Mouse (Mus musculus): ENCODE results near the gene Slc38a6. TPM values are rescaled to one million over a fixed set of nuclear protein-coding genes. Genes with fewer than 3 reads are reported as not detected.

Slc38a6 gene
- total RNA-seq, 4 experiments from 2014 or later, result 15.8 to 17.1 (median 16.6) TPM

- no peak for DNase-seq (ENCODE audit: low spot score in 2 of 2)
Observed at GRCm38 (mm10) chr12:73384747-73385146, 98.2 kb downstream of the Slc38a6 start.

DNA sequence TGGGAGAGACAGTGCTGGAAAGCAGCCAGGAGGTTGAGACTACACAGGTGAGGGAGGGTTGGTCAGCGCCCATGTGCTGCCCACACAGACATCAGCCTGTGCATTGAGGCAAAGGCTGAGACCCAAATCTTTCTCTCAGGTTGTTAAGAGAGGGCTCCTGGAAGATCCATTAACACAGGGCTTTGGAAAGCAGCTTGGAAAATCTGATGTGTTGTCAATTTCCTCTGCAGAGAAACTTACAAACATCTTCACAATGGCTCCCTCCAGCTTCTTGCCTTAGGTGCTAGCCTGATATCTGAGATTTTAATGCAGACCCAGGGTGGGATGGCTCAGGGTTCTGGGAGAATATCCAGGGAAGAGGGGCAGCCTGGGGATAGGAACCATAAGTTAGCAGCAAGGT lies 105.9 kb downstream of the Slc38a6 start:
- DNase-seq (ENCODE audit: low spot score in 2 of 2), result no peak

DNA sequence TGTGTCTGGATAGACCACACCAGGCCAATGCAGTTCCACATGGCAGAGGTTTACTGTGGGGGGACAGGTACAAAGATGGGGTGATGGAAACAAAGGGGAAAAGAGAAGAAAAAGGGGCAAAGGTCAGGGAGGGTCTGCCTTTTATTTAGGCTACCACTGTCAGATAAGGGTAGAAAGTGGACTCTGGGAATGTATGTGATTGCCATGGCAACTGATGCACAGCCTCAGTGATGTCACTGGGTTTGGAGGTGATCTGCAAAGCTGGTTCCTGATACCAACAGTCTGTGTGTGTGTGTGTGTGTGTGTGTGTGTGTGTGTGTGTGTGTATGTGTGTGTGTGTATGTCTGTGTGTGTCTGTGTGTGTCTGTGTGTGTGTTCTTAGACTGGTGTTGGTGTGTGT lies 106.4 kb downstream of the Slc38a6 start:
- DNase-seq (ENCODE audit: low spot score in 2 of 2), result no peak

- DNase-seq (ENCODE audit: low spot score in 2 of 2), result no peak
Observed at GRCm38 (mm10) chr12:73393881-73394291, 107.3 kb downstream of the Slc38a6 start.

- DNase-seq (ENCODE audit: low spot score in 2 of 2), result no peak
Observed at GRCm38 (mm10) chr12:73394571-73394970, 108.0 kb downstream of the Slc38a6 start.

- DNase-seq (ENCODE audit: low spot score in 2 of 2), result no peak
Observed at GRCm38 (mm10) chr12:73399426-73399825, 112.8 kb downstream of the Slc38a6 start.

GRCm38 (mm10) chr12:73400481-73401025 lies 114.0 kb downstream of the Slc38a6 start:
- no peak for DNase-seq (ENCODE audit: low spot score in 2 of 2)

GRCm38 (mm10) chr12:73401520-73402130 lies 115.0 kb downstream of the Slc38a6 start:
- DNase-seq (ENCODE audit: low spot score in 2 of 2), result no peak

DNA sequence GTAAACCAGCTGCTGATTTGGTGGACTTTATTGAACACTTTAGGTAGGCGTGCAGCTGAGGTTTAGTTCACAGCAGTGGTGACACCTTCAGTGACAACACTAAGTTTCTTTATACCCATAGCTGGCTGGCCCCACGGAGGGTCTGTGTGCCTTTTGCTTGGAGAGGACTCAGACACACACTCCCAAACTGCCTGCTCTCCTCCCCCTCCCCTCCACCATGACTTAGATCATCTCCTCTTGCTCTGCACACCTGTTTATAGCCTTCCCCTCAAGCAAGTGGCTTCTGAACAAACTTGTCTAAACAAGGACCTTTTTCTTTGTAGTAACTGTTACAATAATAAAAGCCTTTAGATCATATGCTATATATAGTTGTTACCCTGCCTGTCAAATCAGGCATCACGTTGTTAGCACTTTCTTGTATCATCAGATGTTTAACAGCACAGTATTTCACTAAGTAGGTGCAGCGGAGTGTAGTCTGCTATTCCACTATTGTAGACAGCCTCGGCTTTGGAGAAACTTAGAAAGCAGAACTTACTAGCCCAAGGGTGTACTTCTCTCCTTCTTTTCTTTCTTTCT lies 115.6 kb downstream of the Slc38a6 start:
- DNase-seq (ENCODE audit: low spot score in 2 of 2), result no peak

DNA sequence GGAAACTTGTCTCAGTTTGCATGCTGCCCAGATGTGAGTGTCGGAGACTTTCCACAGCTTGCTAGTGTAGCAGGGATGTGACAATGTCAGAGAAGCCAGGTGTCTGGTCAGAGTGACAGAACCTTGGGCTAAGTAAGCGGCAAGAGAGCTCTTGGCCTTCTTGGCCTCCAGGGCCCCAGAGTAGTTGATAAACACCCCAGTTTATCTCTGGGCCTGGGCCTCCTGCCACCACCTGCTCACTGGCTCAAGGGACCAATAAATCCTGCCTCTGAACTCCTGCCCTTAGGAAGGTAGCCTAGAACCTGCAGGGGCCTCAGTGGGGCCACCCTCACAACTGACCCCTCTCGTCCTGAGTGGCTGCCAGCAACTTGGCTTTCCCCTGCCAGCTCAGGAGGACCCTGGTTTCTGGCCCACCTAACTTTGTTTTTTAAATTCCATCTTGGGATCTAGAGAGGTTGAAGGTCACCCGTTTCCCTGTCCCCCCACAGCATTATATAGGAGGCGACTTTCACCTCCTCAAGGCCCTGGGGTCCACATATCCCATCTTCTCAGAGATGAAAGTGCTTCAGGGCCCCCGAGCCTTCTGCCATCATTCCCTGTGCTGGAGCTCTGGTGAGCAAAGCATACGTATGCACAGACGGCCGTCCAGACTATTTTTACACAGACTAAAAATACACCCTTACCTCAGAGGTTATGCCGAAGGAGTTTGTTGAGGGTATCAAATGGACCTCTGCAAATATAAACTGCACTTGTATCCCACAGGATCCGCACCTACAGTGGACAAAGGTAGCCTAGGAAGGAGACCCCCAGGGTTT lies 116.5 kb downstream of the Slc38a6 start:
- DNase-seq (ENCODE audit: low spot score in 2 of 2), result no peak

Other genes starting within 250 kb of the Slc38a6 start
- under 1 TPM in 3 of 4 experiments, not detected in 1; 0.25 to 0.70 (median 0.65) TPM for gene Six1, start 232.9 kb upstream of the Slc38a6 start, total RNA-seq (2022)
- 1 to 10 TPM; 2.1 to 2.4 (median 2.2) TPM for gene Six4, start 173.3 kb upstream of the Slc38a6 start, total RNA-seq (2022)
- 10 to 100 TPM; 22.6 to 26.4 (median 23.5) TPM for gene Mnat1, start 163.1 kb upstream of the Slc38a6 start, total RNA-seq (2022)
- 10 to 100 TPM; 11.2 to 16.5 (median 13.6) TPM for gene Trmt5, start 69 bp upstream of the Slc38a6 start, total RNA-seq (2022)